Mouse (Mus musculus): Measurements from ENCODE around the gene Elovl7. TPM values are rescaled to one million over a fixed set of nuclear protein-coding genes. Genes with fewer than 3 reads are reported as not detected.

Elovl7 gene
- total RNA-seq, 4 experiments from 2014 or later: 9.0 to 9.9 (median 9.5) TPM

- no peak for DNase-seq (ENCODE audit: low spot score in 2 of 2)
Measured at GRCm38 (mm10) chr13:108240012-108240411, 25.8 kb downstream of the Elovl7 start.

DNA sequence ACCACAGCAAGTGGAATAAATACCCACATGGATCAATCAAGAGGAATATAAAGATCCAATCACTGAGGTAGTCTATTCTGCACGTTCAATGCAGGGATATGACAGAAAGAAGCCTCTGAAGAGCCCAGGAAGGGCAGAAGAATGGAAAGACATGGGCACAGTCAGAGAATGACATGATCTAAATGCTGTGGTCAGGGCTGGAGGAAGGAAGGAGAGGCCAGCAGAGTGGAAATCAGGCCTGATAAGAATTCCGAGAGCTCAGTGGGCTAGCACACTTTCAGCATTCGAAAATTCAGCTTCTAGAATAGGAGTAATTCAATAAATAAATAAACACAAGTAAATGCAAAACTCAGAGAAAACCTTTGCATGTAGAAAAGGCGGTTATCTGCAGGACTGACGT is 27.5 kb downstream of the Elovl7 start:
- DNase-seq (ENCODE audit: low spot score in 2 of 2): no peak

DNA sequence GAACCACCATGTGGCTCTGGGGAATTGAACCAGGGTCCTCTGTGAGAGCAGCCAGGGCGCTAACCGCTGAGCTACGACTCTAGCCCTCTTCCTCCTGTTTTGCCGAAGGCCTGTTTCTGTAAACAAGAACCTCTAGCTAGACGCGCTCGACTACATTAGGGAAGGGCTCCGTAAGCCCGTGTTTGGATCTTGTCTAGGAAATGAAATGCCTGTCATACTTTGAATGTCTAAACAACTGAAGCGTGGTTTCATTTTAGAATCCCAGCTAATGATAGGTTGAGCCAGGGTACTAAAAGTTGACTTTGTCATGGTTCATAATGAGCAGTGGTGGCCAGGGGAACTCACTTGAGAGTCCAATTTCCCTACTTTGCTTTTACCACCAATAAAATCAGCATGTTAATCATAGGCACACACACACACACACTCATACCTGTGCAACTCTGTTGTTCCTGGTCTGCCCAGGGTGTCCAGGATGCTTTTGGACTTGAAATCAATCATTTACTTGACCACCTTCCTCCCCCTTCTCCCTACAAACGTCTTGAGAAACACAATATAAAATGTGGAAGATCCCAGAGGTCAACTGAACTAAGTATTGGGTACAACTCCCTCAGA is 31.0 kb downstream of the Elovl7 start:
- DNase-seq (ENCODE audit: low spot score in 2 of 2): no peak

GRCm38 (mm10) chr13:108251106-108251505 is 36.9 kb downstream of the Elovl7 start:
- DNase-seq (ENCODE audit: low spot score in 2 of 2): no peak

DNA sequence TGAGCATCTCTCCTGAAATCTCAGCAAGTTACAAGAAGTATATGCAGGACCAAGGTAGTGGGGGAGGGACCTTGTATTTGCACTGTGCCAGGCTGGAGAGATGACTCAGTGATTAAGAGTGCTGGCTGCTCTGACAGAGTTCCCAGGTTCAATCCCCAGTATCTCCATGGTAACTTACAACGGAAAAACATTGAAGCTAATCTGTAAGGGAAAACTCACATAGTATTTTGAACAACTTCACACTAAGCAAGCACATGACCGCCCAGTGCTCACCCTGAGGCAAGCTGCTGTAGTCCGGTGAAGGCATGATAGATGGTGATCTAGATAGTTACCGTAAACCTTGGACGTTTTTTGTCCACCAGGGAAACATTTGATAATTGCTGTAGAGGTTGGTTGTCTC is 39.8 kb downstream of the Elovl7 start:
- DNase-seq (ENCODE audit: low spot score in 2 of 2): no peak

- no peak for DNase-seq (ENCODE audit: low spot score in 2 of 2)
Measured at GRCm38 (mm10) chr13:108263042-108263441, 48.8 kb downstream of the Elovl7 start.

DNA sequence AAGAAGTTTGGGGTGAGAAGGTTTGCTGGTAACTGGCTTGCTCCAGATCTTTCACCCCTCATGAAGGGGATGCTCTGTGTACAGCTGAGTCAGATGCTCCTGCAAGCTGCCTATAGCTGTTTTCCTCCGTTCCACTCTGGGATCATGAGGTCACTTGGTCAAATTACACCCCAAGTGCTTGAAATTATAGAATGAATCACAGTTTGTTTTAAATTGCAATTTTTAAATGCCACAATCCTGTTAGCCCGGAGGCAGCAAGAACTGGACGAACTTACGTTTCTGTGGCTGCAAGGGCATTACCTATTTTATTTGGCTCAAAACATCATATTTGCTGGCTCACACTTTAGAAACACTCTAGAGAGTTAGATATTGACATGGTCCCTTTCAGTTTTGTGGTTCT is 51.2 kb downstream of the Elovl7 start:
- no peak for DNase-seq (ENCODE audit: low spot score in 2 of 2)

DNA sequence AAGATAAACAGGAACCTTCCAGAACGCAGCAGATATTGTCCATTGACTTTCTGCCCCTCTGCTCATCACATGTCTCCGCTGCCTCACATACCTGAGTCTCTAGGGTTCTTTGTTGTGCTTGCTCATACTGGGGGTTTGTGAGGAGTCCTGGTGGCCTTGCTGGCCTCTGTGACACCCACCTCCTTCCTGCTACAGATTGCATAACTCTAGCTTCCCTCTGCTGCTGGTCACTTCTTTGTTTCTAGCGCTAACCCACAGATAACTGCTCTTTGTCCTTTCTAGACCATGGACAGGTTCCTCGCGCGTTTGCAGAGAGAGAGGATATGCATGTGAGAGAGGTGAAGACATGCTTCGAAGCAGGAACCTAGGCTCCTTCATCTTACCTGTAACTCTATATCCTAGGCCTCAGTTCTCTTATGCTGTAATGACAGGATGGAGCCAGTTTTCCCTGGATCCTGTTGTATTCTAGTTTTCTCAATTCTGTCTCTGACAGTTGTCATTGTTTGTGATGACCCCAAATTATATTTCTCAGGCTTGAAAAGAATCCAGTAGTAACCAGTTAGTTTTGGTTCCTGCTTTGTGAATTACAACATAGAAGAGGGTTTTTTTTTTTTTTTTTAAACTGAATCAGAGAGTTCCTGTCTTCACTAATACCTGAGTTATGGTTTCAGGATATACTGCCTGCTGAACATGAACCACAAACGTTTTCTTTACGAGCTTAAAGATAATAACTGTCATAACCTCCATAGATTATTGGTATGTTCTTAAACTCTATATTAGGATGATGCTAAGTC is 53.8 kb downstream of the Elovl7 start:
- no peak for DNase-seq (ENCODE audit: low spot score in 2 of 2)

DNA sequence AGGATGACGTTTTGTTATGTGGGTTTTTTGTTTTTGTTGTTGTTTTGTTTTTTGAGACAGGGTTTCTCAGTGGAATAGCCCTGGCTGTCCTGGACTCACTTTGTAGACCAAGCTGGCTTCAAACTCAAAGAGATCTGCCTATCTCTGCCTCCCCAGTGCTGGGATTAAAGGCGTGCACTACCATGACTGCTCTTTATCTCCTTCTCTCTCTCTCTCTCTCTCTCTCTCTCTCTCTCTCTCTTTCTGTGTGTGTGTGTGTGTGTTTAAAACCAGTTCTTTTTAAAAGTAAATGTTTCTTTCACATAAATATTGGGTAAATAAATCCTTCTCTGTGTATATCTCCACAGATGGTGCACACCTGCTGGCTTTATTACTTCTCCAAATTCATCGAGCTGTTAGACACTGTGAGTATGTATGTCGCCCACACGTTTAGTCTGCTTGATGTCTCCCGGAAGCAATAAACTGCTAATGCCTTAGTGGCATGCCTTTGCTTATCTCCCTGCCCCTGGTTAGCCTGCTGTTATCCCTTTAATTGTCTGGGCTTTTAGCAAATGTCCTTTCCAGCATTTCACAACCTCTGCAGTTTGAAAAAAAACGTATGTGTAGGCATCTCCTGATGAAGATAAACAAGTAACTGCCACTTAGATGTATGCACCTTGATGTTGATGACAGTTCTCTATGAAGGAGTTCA is 57.4 kb downstream of the Elovl7 start:
- no peak for DNase-seq (ENCODE audit: low spot score in 2 of 2)

DNA sequence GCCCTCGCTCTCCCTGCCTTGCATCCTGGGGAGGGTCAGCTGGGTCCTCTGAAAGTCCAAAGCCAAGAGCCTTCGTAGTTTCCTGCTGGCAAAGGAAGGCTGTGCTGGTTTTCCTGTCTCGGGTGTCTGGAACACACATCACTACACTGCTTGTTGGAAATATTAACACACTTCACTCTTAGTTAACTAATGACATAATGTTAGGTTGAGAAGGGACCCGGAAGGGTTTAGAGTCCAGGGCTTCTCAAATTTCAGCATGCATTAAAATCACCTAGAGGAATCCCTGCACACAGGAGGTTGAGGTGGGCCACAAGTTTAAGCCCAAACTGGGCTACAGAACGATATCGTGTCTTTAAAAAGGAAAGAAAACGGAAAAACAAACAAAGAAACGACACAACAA is 58.1 kb downstream of the Elovl7 start:
- DNase-seq (ENCODE audit: low spot score in 2 of 2): no peak

DNA sequence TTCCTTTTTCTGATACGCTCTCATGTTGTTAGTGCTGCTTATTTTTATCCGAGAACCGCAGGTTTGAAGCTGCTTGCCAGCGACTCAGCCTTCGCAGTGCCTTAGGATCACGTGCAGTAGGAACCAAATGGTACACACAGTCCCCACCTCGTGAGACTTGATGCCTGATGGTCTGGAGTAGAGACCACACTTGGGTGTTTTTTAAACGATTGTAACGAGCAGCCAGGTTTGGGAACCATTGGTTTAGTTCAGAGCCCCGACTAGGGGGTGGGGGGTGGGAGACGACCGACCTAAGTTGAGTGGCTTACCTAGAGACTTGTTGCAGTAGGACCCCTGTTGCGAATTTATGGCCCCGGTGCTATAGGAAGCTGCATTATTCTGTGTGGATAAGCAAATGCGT is 58.8 kb downstream of the Elovl7 start:
- no peak for DNase-seq (ENCODE audit: low spot score in 2 of 2)

GRCm38 (mm10) chr13:108273456-108273855 is 59.3 kb downstream of the Elovl7 start:
- DNase-seq (ENCODE audit: low spot score in 2 of 2): no peak

GRCm38 (mm10) chr13:108276561-108276960 is 62.4 kb downstream of the Elovl7 start:
- no peak for DNase-seq (ENCODE audit: low spot score in 2 of 2)

DNA sequence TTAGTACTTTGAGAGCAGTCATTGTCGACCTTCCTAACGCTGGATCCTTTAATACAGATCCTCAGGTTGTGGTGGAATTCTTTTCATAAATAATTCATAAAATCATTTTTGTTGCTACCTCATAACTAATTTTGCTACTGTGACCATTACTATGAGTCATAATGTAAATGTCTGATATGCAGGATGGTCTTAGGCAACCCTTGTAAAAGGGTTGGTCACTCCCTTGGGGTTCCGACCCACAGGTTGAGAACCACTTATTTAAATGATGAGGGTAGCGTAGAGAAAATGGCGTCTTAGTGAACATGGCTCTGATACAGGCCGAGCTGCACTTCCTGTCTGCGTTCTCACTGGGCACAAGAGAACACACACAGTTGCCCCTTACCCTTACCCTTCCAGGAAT is 63.1 kb downstream of the Elovl7 start:
- no peak for DNase-seq (ENCODE audit: low spot score in 2 of 2)

GRCm38 (mm10) chr13:108278592-108278991 is 64.4 kb downstream of the Elovl7 start:
- no peak for DNase-seq (ENCODE audit: low spot score in 2 of 2)

GRCm38 (mm10) chr13:108284312-108284711 is 70.1 kb downstream of the Elovl7 start:
- no peak for DNase-seq (ENCODE audit: low spot score in 2 of 2)

- no peak for DNase-seq (ENCODE audit: low spot score in 2 of 2)
Measured at GRCm38 (mm10) chr13:108287953-108288352, 73.7 kb downstream of the Elovl7 start.

DNA sequence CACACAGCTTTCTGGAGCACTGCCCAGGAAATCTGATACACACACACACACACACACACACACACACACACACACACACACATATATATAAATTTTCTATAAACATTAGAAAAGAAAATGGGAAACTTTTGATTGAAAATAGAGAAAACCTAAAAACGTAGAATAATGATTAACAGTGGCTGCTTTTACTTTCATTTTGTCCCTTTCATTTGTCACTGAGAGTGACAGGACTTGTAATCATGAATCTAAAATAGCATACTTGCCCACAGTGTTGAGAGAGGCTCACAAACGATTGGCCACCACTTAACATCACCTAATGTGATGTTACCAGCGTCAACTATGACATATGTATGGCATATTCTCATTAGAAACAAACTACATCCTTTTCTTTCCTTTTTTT is 75.2 kb downstream of the Elovl7 start:
- DNase-seq (ENCODE audit: low spot score in 2 of 2): no peak

DNA sequence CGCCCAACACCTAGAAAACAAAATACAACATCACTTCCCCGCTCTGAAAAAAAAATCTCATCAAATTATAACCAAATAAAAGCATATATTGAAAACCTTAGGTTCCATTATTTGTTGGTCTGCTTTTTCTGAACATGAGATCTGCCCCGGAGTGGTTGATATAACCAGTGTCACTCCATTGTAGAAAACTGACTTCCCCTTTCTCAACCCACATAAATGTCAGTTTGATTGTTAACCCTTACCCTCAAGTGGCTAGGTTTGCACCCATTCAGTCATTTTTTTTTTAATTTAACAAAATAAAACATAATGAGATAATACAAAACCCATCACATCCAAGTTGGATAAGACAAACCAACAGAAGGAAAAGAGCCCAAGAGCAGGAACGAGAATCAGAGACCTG is 76.1 kb downstream of the Elovl7 start:
- no peak for DNase-seq (ENCODE audit: low spot score in 2 of 2)

DNA sequence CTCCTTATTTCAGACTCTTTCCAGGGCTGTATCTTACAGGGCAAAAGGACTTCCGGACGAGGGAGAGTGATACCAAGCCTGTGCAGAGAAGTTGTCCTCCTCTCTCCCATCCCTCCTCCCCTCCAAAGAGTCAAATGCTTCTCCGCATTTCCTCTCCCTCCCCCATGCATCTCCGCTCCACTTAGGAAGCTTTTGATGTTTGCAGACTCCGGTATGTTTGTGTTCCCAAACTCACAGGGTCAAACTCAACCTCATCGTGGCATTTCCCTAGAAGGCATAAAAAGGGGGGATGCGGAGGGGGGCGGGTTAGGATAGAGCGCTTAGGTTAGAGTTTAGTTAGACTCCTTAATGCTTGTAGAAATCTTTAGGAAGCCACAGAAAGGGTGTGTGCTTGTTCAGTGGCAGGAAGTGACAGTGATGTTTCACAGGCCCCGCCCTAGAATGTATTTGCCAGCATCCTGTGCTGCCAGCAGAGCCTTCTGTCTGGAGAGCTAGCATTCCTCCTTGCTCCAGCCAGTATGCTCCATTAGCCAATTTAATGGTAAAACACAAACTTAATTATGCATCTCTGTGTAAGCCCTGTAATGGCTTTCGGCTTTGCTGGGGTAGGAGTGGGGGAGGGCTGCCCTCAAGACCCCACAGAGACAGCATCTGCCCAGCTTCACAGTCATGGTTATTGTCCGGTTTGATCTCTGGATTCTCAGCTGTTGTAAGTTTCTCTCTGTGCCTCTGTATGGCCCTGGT is 83.3 kb downstream of the Elovl7 start:
- DNase-seq (ENCODE audit: low spot score in 2 of 2): no peak

DNA sequence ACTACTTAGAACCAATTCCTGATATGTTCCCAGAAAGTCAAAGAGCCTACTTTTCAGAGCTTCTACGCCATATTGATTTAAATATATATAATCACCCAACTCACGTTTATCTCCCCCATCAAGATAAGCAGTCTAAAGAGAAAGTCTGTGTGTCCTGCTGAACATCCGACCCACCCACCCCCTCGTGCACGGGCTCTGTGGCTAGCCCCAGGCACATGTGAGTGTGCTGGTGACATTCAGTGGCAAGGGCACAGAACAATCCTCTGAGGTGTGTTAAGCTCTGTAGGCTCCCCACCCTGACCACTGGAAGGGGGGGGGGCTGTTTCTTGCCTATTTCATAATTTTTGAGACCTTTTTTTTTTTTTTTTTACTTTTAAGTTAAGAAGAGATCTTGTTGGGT is 84.0 kb downstream of the Elovl7 start:
- no peak for DNase-seq (ENCODE audit: low spot score in 2 of 2)
